Mouse (Mus musculus) monocyte, adult 59 days (primary cell): ENCODE measurements around the gene Rrp8. TPM values are rescaled to one million over a fixed set of nuclear protein-coding genes. Genes with fewer than 3 reads are reported as not detected.

Source experiments
- total RNA-seq, 2 experiments: library from RNA; stranded (reverse); gene quantifications; one replicate each; pipeline ENCODE4 v1.2.4; 2023

The Rrp8 gene
- total RNA-seq = 10 to 100 TPM; 13.5 to 15.6 TPM

DNA sequence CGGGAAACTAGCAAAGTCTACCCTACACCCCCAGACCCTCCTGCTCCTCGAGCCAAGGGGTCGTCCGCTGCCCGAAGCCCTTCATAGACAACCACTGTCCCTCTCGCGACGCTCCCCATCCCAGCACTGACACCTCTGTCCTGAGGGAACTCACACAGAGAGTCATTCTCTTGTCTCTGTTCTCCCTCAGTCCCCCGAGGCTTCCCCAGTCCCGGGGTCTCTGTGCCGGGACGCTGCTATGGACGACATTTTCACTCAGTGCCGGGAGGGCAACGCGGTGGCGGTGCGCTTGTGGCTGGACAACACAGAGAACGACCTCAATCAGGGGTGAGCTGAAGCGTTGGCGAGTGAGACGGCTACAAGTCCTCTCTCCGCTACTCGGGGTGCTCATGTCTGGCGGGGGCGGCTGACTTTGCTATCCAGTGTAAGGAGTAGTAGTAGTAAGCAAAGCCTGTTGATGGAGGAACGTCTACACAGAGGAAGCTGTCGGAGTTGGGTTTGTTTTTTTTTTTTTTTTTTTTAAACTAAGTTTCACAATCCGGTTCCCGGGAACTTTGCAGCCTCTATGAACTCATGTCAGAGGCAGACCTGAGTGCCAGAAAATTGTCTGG is at the start of gene Rrp8:
Gene Rrp8, minus strand, starts transcription at position 475 of the 611 bp plus-strand sequence.

GRCm38 (mm10) chr7:105751491-105752433 is 14.6 kb upstream of the Rrp8 start, which contains the start of gene Tpp1:
Gene Tpp1, minus strand, starts transcription at chr7:105752235.

GRCm38 (mm10) chr7:105743926-105744590 is 6.9 kb upstream of the Rrp8 start, which contains the start of gene Taf10:
Gene Taf10, minus strand, starts transcription at chr7:105744361.

DNA sequence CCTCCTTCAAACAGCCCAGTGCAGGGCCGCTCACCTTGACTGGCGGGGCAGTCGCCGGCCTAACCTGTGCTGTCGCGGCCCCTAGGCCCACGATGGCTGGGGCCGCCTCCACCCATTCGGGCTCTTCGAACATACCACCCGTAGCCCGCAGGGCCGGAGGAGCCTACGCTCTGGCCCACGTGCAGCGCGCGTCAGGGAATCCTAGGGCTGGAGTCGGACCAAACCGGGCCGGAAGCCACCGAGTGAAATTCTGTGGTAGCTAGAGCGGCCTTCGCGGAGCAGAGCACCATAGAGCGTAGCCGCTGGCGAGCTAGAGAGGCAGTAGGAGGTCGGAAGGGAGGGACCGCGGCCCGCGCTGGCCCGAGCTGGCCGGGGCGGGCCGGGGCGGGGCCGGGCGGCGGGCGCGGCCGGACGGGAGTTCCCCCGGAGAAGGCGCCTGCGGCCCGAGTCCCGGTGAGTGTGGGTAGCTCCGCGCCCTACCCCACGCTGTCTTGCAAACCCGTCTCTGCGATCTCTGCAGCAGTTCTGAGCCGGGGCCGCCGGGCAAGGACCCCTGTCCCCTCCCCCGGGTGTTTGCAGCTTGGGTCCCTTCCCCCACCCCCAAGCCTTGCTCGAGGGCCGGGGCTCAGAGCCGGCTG is 802 bp downstream of the Rrp8 start, which contains the start of gene Ilk:
Gene Ilk, plus strand, starts transcription at position 329 of the 638 bp plus-strand sequence.

Other genes starting within 250 kb of the Rrp8 start
- 10 to 100 TPM; 16.4 to 19.5 TPM for gene Smpd1, start 183.0 kb downstream of the Rrp8 start, total RNA-seq
- gene Apbb1, start 155.7 kb downstream of the Rrp8 start, total RNA-seq = 1 to 10 TPM; 3.2 to 3.6 TPM
- not detected for gene Hpx, start 137.2 kb downstream of the Rrp8 start, total RNA-seq
- 10 to 100 TPM; 62.3 to 68.9 TPM for gene Trim3, start 103.8 kb downstream of the Rrp8 start, total RNA-seq
- 100 to 1,000 TPM; 102 to 110 TPM for gene Timm10b, start 97.3 kb downstream of the Rrp8 start, total RNA-seq
- gene Arfip2, start 97.0 kb downstream of the Rrp8 start, total RNA-seq = 10 to 100 TPM; 26.1 to 31.4 TPM
- 10 to 100 TPM; 17.0 to 21.6 TPM for gene Gm45799, start 96.8 kb downstream of the Rrp8 start, total RNA-seq
- 1 to 10 TPM; 3.1 to 9.1 TPM for gene Dnhd1, start 86.6 kb downstream of the Rrp8 start, total RNA-seq
- gene Ilk, start 793 bp downstream of the Rrp8 start, total RNA-seq = 100 to 1,000 TPM; 134 to 154 TPM
- 100 to 1,000 TPM; 179 to 208 TPM for gene Taf10, start 7.0 kb upstream of the Rrp8 start, total RNA-seq
- 100 to 1,000 TPM in 1 of 2 experiments, 10 to 100 TPM in 1; 83.7 to 102 TPM for gene Tpp1, start 14.8 kb upstream of the Rrp8 start, total RNA-seq
- gene Dchs1, start 50.3 kb upstream of the Rrp8 start, total RNA-seq = under 1 TPM; 0.66 to 0.73 TPM
- 10 to 100 TPM; 48.6 to 57.9 TPM for gene Mrpl17, start 73.7 kb upstream of the Rrp8 start, total RNA-seq
- 100 to 1,000 TPM; 109 to 130 TPM for gene Gm4070, start 216.6 kb upstream of the Rrp8 start, total RNA-seq